Mouse (Mus musculus) spleen, adult 10 weeks (tissue): Measurements from ENCODE around the gene Rasa3. TPM values are rescaled to one million over a fixed set of nuclear protein-coding genes. Genes with fewer than 3 reads are reported as not detected.

Experiments
- polyA plus RNA-seq: library from polyadenylated mRNA; stranded (reverse); fragments of 350-450 nt; fragmentation: Illumina TruSeq; extraction: RNeasy Lipid Tissue Mini Kit (QIAGEN cat#74804); gene quantifications from one replicate; pipeline ENCODE4 v1.2.3, GENCODE M21; 2015; ENCODE audit warnings: low replicate concordance; ENCODE audit not compliant: insufficient read depth

Gene Rasa3
- polyA plus RNA-seq: 140 TPM

DNA sequence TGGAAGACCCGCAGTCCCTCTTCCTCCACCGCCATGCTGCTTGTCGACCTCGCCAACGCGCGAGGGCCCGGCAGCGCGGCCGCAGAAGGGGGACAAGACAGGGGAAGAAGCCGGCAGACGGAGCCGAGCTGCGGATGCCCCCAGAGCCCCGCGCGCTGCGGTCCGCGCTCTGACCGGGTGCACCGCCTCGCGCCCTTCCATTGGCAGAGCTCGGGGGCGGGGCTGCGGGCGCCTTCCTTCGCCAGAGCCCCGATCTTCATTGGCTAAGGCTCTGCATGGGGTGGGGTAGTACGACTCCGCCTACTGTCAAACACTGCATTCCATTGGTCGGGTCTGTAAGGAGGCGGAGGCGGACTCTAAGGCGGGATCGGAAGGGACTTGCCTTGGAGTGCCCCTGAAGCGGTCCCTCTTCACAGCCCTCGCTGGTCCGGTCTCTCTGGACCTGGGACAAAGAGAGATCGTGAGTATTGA, at the start of gene Rasa3:
TSS of gene Rasa3 (minus strand) at position 191 of the 471 bp plus-strand sequence.

DNA sequence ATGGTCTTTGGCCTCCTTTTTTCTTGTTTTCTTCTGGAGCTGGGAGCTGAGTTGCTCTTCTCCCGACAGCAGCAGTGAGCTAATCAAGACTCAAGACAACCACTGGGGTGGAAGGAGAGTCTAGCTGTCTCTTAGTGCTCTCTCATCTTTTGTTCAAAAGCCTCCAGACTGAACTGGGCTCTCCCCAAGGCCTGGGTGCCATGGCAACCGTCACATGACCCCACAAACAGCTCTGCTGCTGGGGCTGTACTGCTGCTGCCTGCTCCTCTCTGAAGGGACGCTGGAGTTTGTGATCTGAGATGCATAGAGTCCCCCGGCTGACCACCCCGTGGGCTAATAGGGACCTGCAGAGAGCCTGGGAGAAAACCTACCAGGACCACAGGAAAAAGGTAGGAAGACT, 28.3 kb upstream of the Rasa3 start, which contains the start of gene Cfap97d2:
TSS of gene Cfap97d2 (plus strand) at position 222 of the 400 bp plus-strand sequence.

DNA sequence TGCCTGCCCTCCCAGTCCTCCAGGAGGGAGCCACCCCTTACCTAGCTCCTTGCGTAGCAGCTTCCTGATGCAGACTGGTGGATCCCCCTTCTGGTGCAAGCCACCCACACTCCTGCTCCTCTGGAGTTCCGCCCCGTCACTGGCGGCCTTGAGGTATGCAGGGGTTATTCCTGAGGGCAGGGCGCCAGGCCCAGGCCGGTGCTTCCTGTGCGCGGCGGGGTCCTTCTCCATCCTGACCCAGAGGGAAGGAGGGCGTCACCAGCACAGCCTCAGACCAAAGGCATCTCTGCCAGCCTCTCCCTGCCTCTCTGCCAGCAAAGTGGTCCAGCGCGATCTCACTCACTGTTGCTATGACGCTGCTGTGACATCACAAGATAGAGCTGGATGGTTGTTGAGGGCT, 115.3 kb downstream of the Rasa3 start, which contains the start of gene 1700029H14Rik:
TSS of gene 1700029H14Rik (minus strand) at position 344 of the 400 bp plus-strand sequence.

Other genes with a start within 250 kb of the Rasa3 start
- gene Tmem255b, start 242.4 kb downstream of the Rasa3 start, polyA plus RNA-seq: 0.28 TPM
- 22.2 TPM for gene Gas6, start 183.1 kb downstream of the Rasa3 start, polyA plus RNA-seq
- not detected for gene 1700029H14Rik, start 115.1 kb downstream of the Rasa3 start, polyA plus RNA-seq
- not detected for gene Cfap97d2, start 28.3 kb upstream of the Rasa3 start, polyA plus RNA-seq
- 52.4 TPM for gene Cdc16, start 80.1 kb upstream of the Rasa3 start, polyA plus RNA-seq
- gene Upf3a, start 108.0 kb upstream of the Rasa3 start, polyA plus RNA-seq: 31.1 TPM
- not detected for gene AF366264, start 160.8 kb upstream of the Rasa3 start, polyA plus RNA-seq
- gene Champ1, start 192.0 kb upstream of the Rasa3 start, polyA plus RNA-seq: 20.6 TPM
- gene Coprs, start 212.7 kb upstream of the Rasa3 start, polyA plus RNA-seq: 8.7 TPM